Mouse (Mus musculus): Measurements from ENCODE around the gene 9130230L23Rik. TPM values are rescaled to one million over a fixed set of nuclear protein-coding genes. Genes with fewer than 3 reads are reported as not detected.
"Not testable (repeated sequence)": the region's sequence is repeated elsewhere in the genome, so short reads cannot be mapped to it uniquely, and the experiment has no call there.

9130230L23Rik gene
- total and polyA plus RNA-seq, 2 experiments from 2014 or later: not detected

GRCm38 (mm10) chr5:65991191-65991590 is 12.9 kb downstream of the 9130230L23Rik start:
- TF ChIP-seq CTCF (IDR thresholded peaks at IDR 0.05; ENCODE audit: low read depth): no peak
- no peak overlapping the region for H3K9ac ChIP-seq

GRCm38 (mm10) chr5:65987004-65987403 is 17.1 kb downstream of the 9130230L23Rik start:
- not testable (repeated sequence) for H3K9me3 ChIP-seq (ENCODE audit: low read length); H3K9ac ChIP-seq; H3K4me1 ChIP-seq (ENCODE audit: insufficient read depth); ATAC-seq; DNase-seq; H3K27ac ChIP-seq (ENCODE audit: low read depth, low read length); H3K4me2 ChIP-seq (ENCODE audit: low read depth); H3K27me3 ChIP-seq (ENCODE audit: insufficient read depth, low read length); H3K36me3 ChIP-seq (ENCODE audit: insufficient read depth); H3K4me3 ChIP-seq (ENCODE audit: low read depth, low read length)
- whole genome bisulfite sequencing: 78% methylated on average over 3 of the region's 3 CpGs

More at GRCm38 (mm10) chr5:65991191-65991590, 12.9 kb downstream of the 9130230L23Rik start:
- 97% methylated on average over 2 of the region's 2 CpGs for WGBS
- H3K9me3 ChIP-seq (ENCODE audit: low read length): no peaks in the 10 kb centered on the region
- H3K27me3 ChIP-seq (ENCODE audit: insufficient read depth, low read length): no peaks in the 10 kb centered on the region
- DNase-seq: no peak
- no peak overlapping the region for H3K4me3 ChIP-seq (ENCODE audit: low read depth, low read length)
- no peaks in the 10 kb centered on the region for H3K36me3 ChIP-seq (ENCODE audit: insufficient read depth)
- H3K27ac ChIP-seq (ENCODE audit: low read depth, low read length): no peak overlapping the region
- no peaks in the 10 kb centered on the region for H3K4me1 ChIP-seq (ENCODE audit: insufficient read depth)
- ATAC-seq: no peak
- no peak overlapping the region for H3K4me2 ChIP-seq (ENCODE audit: low read depth)

DNA sequence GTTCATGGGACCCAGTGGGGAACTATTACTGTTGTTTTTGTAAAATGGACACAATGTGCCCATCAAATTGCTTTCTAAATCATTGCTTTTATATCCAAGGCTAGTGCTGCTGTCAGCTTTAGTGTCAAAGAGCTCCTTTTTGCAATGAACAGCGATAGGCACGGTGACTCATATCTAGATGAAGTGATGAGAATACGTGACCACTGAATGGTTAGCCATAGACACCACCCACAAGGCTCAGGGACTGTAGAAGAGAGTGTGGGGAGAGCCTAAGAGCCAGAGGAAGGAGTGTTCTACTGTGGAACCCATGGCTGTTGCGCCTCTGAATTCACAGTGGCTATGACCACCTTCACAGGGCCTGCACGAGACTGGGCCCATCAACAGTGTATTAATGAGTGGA is 17.7 kb downstream of the 9130230L23Rik start:
- no peaks in the 10 kb centered on the region for H3K36me3 ChIP-seq (ENCODE audit: insufficient read depth)
- H3K4me3 ChIP-seq (ENCODE audit: low read depth, low read length): no peak overlapping the region
- no peak for ATAC-seq
- DNase-seq: no peak
- H3K9me3 ChIP-seq (ENCODE audit: low read length): no peaks in the 10 kb centered on the region
- TF ChIP-seq CTCF (IDR thresholded peaks at IDR 0.05; ENCODE audit: low read depth): no peak
- H3K4me2 ChIP-seq (ENCODE audit: low read depth): no peak overlapping the region
- H3K4me1 ChIP-seq (ENCODE audit: insufficient read depth): no peaks in the 10 kb centered on the region
- H3K9ac ChIP-seq: no peak overlapping the region
- no peaks in the 10 kb centered on the region for H3K27me3 ChIP-seq (ENCODE audit: insufficient read depth, low read length)
- no peak overlapping the region for H3K27ac ChIP-seq (ENCODE audit: low read depth, low read length)
- WGBS: 91% methylated on average over 5 of the region's 5 CpGs

- 91% methylated on average over 13 of the region's 13 CpGs for WGBS
- Histone ChIP-seq H3K4me3 (ENCODE audit: low read depth, low read length) (no peak overlapping the region), H3K9ac (no peak overlapping the region), H3K4me2 (ENCODE audit: low read depth) (no peak overlapping the region), H3K27me3 (ENCODE audit: insufficient read depth, low read length) (no peaks in the 10 kb centered on the region), H3K27ac (ENCODE audit: low read depth, low read length) (no peak overlapping the region), H3K4me1 (ENCODE audit: insufficient read depth) (no peaks in the 10 kb centered on the region), H3K36me3 (ENCODE audit: insufficient read depth) (no peaks in the 10 kb centered on the region), H3K9me3 (ENCODE audit: low read length) (no peaks in the 10 kb centered on the region)
- DNase-seq (no peak), ATAC-seq (no peak)
- TF ChIP-seq CTCF (IDR thresholded peaks at IDR 0.05; ENCODE audit: low read depth): no peak
Observed at GRCm38 (mm10) chr5:65975731-65976130, 28.4 kb downstream of the 9130230L23Rik start.

DNA sequence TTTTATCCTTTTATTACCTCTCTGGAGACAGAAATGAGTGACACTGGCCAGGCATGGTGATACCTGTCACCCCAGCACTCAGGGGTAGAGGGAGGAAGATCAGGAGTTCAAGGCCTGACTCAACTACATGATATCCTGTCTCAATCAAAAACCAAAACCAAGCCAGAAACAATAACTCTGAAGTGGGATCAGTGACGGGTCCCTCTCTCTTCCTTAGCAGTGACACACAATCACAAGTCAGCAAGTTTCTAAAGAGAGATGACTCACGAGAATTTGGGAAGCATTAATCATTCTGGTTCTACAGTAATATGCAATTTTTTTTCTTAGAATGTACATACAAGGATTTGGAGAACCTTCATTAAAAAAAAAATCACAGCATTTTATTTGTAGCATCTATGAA is 30.9 kb downstream of the 9130230L23Rik start:
- DNase-seq (no peak), ATAC-seq (no peak)
- H3K27ac ChIP-seq (ENCODE audit: low read depth, low read length): no peak overlapping the region
- H3K4me1 ChIP-seq (ENCODE audit: insufficient read depth): no peaks in the 10 kb centered on the region
- no peak overlapping the region for H3K4me3 ChIP-seq (ENCODE audit: low read depth, low read length)
- no peak for TF ChIP-seq CTCF (IDR thresholded peaks at IDR 0.05; ENCODE audit: low read depth)
- 70% methylated on average over 2 of the region's 2 CpGs for WGBS
- H3K4me2 ChIP-seq (ENCODE audit: low read depth): no peak overlapping the region
- no peaks in the 10 kb centered on the region for H3K9me3 ChIP-seq (ENCODE audit: low read length)
- H3K36me3 ChIP-seq (ENCODE audit: insufficient read depth): no peaks in the 10 kb centered on the region
- no peaks in the 10 kb centered on the region for H3K27me3 ChIP-seq (ENCODE audit: insufficient read depth, low read length)
- no peak overlapping the region for H3K9ac ChIP-seq

DNA sequence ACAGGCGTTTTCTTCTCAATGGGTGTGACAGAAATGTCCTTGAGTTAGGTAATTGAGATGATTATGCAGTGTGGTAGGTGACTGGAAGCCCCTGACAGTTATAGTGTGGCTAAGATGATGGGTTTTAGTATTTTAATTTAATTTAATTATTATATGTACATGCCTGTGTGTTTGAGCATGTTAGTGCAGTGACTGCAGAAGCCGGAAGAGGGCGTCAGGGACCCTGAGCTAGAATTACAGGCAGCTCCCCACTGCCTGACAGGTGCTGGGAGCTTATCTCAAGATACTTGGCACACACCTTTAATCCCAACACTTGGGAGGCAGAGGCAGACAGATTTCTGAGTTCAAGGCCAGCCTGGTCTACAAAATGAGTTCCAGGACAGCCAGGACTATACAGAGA is 36.1 kb downstream of the 9130230L23Rik start:
- Histone ChIP-seq H3K27ac (ENCODE audit: low read depth, low read length) (no peak overlapping the region), H3K9ac (no peak overlapping the region), H3K36me3 (ENCODE audit: insufficient read depth) (no peaks in the 10 kb centered on the region), H3K4me2 (ENCODE audit: low read depth) (no peak overlapping the region), H3K4me3 (ENCODE audit: low read depth, low read length) (no peak overlapping the region), H3K4me1 (ENCODE audit: insufficient read depth) (no peaks in the 10 kb centered on the region), H3K9me3 (ENCODE audit: low read length) (no peaks in the 10 kb centered on the region), H3K27me3 (ENCODE audit: insufficient read depth, low read length) (no peaks in the 10 kb centered on the region)
- DNase-seq: no peak
- 94% methylated on average over 3 of the region's 3 CpGs for WGBS
- TF ChIP-seq CTCF (IDR thresholded peaks at IDR 0.05; ENCODE audit: low read depth): no peak
- ATAC-seq: no peak

- no peak for DNase-seq
- H3K36me3 ChIP-seq (ENCODE audit: insufficient read depth): no peaks in the 10 kb centered on the region
- no peak overlapping the region for H3K4me3 ChIP-seq (ENCODE audit: low read depth, low read length)
- H3K27ac ChIP-seq (ENCODE audit: low read depth, low read length): no peak overlapping the region
- no peak for ATAC-seq
- no peak overlapping the region for H3K9ac ChIP-seq
- WGBS: 70% methylated on average over 12 of the region's 12 CpGs
- H3K27me3 ChIP-seq (ENCODE audit: insufficient read depth, low read length): no peaks in the 10 kb centered on the region
- no peaks in the 10 kb centered on the region for H3K4me1 ChIP-seq (ENCODE audit: insufficient read depth)
- no peak overlapping the region for H3K4me2 ChIP-seq (ENCODE audit: low read depth)
- TF ChIP-seq CTCF (IDR thresholded peaks at IDR 0.05; ENCODE audit: low read depth): no peak
- no peaks in the 10 kb centered on the region for H3K9me3 ChIP-seq (ENCODE audit: low read length)
Observed at GRCm38 (mm10) chr5:65967091-65967490, 37.0 kb downstream of the 9130230L23Rik start.

All from forebrain, postnatal 0 days (tissue).